Mouse (Mus musculus): ENCODE results near the gene Bach2. TPM values are rescaled to one million over a fixed set of nuclear protein-coding genes. Genes with fewer than 3 reads are reported as not detected.

Gene Bach2
- total and polyA plus RNA-seq, 2 experiments from 2014 or later, result 2.1 to 2.4 TPM

- Histone ChIP-seq H3K4me1 (ENCODE audit: control insufficient read depth, insufficient read depth) (peaks cover 20% of the 10 kb centered on the region), H3K36me3 (replicated peaks; ENCODE audit: control insufficient read depth, insufficient read depth, low read length) (no peaks in the 10 kb centered on the region), H3K27ac (ENCODE audit: low read depth) (peak overlapping the region; percentile 56), H3K4me3 (ENCODE audit: low read depth, low read length) (no peak overlapping the region), H3K9me3 (replicated peaks; ENCODE audit: control insufficient read depth, low read length) (no peaks in the 10 kb centered on the region), H3K4me2 (ENCODE audit: low read depth, low read length) (peak overlapping the region; percentile 34), H3K9ac (replicated peaks; ENCODE audit: low read depth, low read length) (no peak overlapping the region), H3K27me3 (ENCODE audit: control insufficient read depth, insufficient read depth, low read length) (no peaks in the 10 kb centered on the region)
- DNase-seq (ENCODE audit: low spot score), result no peak
- 77% methylated on average over 20 of the region's 20 CpGs for WGBS
- no peak for ATAC-seq (ENCODE audit: insufficient read depth, low read depth)
- TF ChIP-seq EP300 (IDR thresholded peaks at IDR 0.05; ENCODE audit: low read depth) (no peak), CTCF (IDR thresholded peaks at IDR 0.05; ENCODE audit: low read depth) (no peak)
Observed at GRCm38 (mm10) chr4:32262825-32263684, 24.5 kb downstream of the Bach2 start.

- DNase-seq (ENCODE audit: low spot score) (no peak), ATAC-seq (ENCODE audit: insufficient read depth, low read depth) (no peak)
- H3K27me3 ChIP-seq (ENCODE audit: control insufficient read depth, insufficient read depth, low read length), result no peaks in the 10 kb centered on the region
- peak overlapping the region; percentile 56 for H3K27ac ChIP-seq (ENCODE audit: low read depth)
- no peaks in the 10 kb centered on the region for H3K36me3 ChIP-seq (replicated peaks; ENCODE audit: control insufficient read depth, insufficient read depth, low read length)
- H3K9me3 ChIP-seq (replicated peaks; ENCODE audit: control insufficient read depth, low read length), result no peaks in the 10 kb centered on the region
- H3K4me1 ChIP-seq (ENCODE audit: control insufficient read depth, insufficient read depth), result peaks cover 20% of the 10 kb centered on the region
- H3K4me3 ChIP-seq (ENCODE audit: low read depth, low read length), result no peak overlapping the region
- peak overlapping the region; percentile 34 for H3K4me2 ChIP-seq (ENCODE audit: low read depth, low read length)
- WGBS, result 65% methylated on average over 10 of the region's 10 CpGs
- no peak overlapping the region; the same call in 1 of the 2 replicates for H3K9ac ChIP-seq (replicated peaks; ENCODE audit: low read depth, low read length)
- TF ChIP-seq CTCF (IDR thresholded peaks at IDR 0.05; ENCODE audit: low read depth) (no peak), EP300 (IDR thresholded peaks at IDR 0.05; ENCODE audit: low read depth) (no peak)
Observed at GRCm38 (mm10) chr4:32263685-32264038, 25.1 kb downstream of the Bach2 start.

- ATAC-seq (ENCODE audit: insufficient read depth, low read depth) (no peak), DNase-seq (ENCODE audit: low spot score) (no peak)
- H3K27ac ChIP-seq (ENCODE audit: low read depth), result 0 out of 2 replicates have a peak overlapping the region, but pooled peaks have one; percentile 1
- TF ChIP-seq CTCF (IDR thresholded peaks at IDR 0.05; ENCODE audit: low read depth) (no peak), EP300 (IDR thresholded peaks at IDR 0.05; ENCODE audit: low read depth) (no peak)
- no peaks in the 10 kb centered on the region for H3K36me3 ChIP-seq (replicated peaks; ENCODE audit: control insufficient read depth, insufficient read depth, low read length)
- no peak overlapping the region for H3K4me3 ChIP-seq (ENCODE audit: low read depth, low read length)
- H3K4me1 ChIP-seq (ENCODE audit: control insufficient read depth, insufficient read depth), result peaks cover 20% of the 10 kb centered on the region
- H3K9ac ChIP-seq (replicated peaks; ENCODE audit: low read depth, low read length), result no peak overlapping the region
- H3K4me2 ChIP-seq (ENCODE audit: low read depth, low read length), result no peak overlapping the region
- no peaks in the 10 kb centered on the region for H3K9me3 ChIP-seq (replicated peaks; ENCODE audit: control insufficient read depth, low read length)
- no peaks in the 10 kb centered on the region for H3K27me3 ChIP-seq (ENCODE audit: control insufficient read depth, insufficient read depth, low read length)
- 34% methylated on average over 8 of the region's 8 CpGs for WGBS
Observed at GRCm38 (mm10) chr4:32264892-32265291, 26.3 kb downstream of the Bach2 start.

- no peak for DNase-seq (ENCODE audit: low spot score)
- H3K4me1 ChIP-seq (ENCODE audit: control insufficient read depth, insufficient read depth), result peaks cover 20% of the 10 kb centered on the region
- no peak overlapping the region for H3K27ac ChIP-seq (ENCODE audit: low read depth)
- 78% methylated on average over 6 of the region's 6 CpGs for WGBS
- no peaks in the 10 kb centered on the region for H3K27me3 ChIP-seq (ENCODE audit: control insufficient read depth, insufficient read depth, low read length)
- ATAC-seq (ENCODE audit: insufficient read depth, low read depth), result no peak
- TF ChIP-seq EP300 (IDR thresholded peaks at IDR 0.05; ENCODE audit: low read depth), result no peak
- no peak for TF ChIP-seq CTCF (IDR thresholded peaks at IDR 0.05; ENCODE audit: low read depth)
- H3K4me2 ChIP-seq (ENCODE audit: low read depth, low read length), result no peak overlapping the region
- H3K36me3 ChIP-seq (replicated peaks; ENCODE audit: control insufficient read depth, insufficient read depth, low read length), result no peaks in the 10 kb centered on the region
- no peaks in the 10 kb centered on the region for H3K9me3 ChIP-seq (replicated peaks; ENCODE audit: control insufficient read depth, low read length)
- no peak overlapping the region for H3K4me3 ChIP-seq (ENCODE audit: low read depth, low read length)
- H3K9ac ChIP-seq (replicated peaks; ENCODE audit: low read depth, low read length), result no peak overlapping the region
Observed at GRCm38 (mm10) chr4:32266731-32267130, 28.1 kb downstream of the Bach2 start.

- Histone ChIP-seq H3K27ac (ENCODE audit: low read depth) (no peak overlapping the region), H3K36me3 (replicated peaks; ENCODE audit: control insufficient read depth, insufficient read depth, low read length) (no peaks in the 10 kb centered on the region), H3K9ac (replicated peaks; ENCODE audit: low read depth, low read length) (no peak overlapping the region), H3K27me3 (ENCODE audit: control insufficient read depth, insufficient read depth, low read length) (no peaks in the 10 kb centered on the region), H3K9me3 (replicated peaks; ENCODE audit: control insufficient read depth, low read length) (no peaks in the 10 kb centered on the region), H3K4me3 (ENCODE audit: low read depth, low read length) (no peak overlapping the region), H3K4me1 (ENCODE audit: control insufficient read depth, insufficient read depth) (peaks cover 20% of the 10 kb centered on the region), H3K4me2 (ENCODE audit: low read depth, low read length) (no peak overlapping the region)
- TF ChIP-seq CTCF (IDR thresholded peaks at IDR 0.05; ENCODE audit: low read depth) (no peak), EP300 (IDR thresholded peaks at IDR 0.05; ENCODE audit: low read depth) (no peak)
- WGBS, result 73% methylated on average over 1 of the region's 1 CpGs
- ATAC-seq (ENCODE audit: insufficient read depth, low read depth) (no peak), DNase-seq (ENCODE audit: low spot score) (no peak)
Observed at GRCm38 (mm10) chr4:32268042-32268441, 29.4 kb downstream of the Bach2 start.

All from heart, postnatal 0 days (tissue).